Mouse (Mus musculus) kidney, postnatal 10 days (tissue): ENCODE results near the gene Ndrg2.
"Not testable (repeated sequence)": the region's sequence is repeated elsewhere in the genome, so short reads cannot be mapped to it uniquely, and the experiment has no call there.

Experiments
- DNase-seq: peaks from one replicate; pipeline ENCODE4 v3.0.0; 2021; ENCODE audit warnings: mixed read lengths

Ndrg2 gene

GRCm38 (mm10) chr14:51863603-51864002, 50.4 kb downstream of the Ndrg2 start:
- DNase-seq = peak; percentile 37

GRCm38 (mm10) chr14:51855280-51855679, 58.7 kb downstream of the Ndrg2 start:
- DNase-seq = not testable (repeated sequence)
